Mouse (Mus musculus) neural tube, embryonic 13.5 days (tissue): Measurements from ENCODE around the gene Cpa3. TPM values are rescaled to one million over a fixed set of nuclear protein-coding genes. Genes with fewer than 3 reads are reported as not detected.

Source experiments
- ATAC-seq: fragments of 200-750 bp; cut with Nextera tagmentation; 2 replicates; pipeline ENCODE4 v1.8.0; 2017; ENCODE audit warnings: low read depth, mild to moderate bottlenecking, moderate TSS enrichment, moderate library complexity
- H3K27ac ChIP-seq: fragments of 300-500 bp; sonication (generic); replicated peaks from 2 replicates; pipeline ENCODE4 v1.5.1; 2015; ENCODE audit warnings: moderate library complexity, mild to moderate bottlenecking, inconsistent platforms
- H3K27me3 ChIP-seq: fragments of 300-500 bp; sonication (generic); 2 replicates; pipeline ENCODE4 v1.6.1; 2015; ENCODE audit warnings: mild to moderate bottlenecking, inconsistent platforms
- H3K36me3 ChIP-seq: fragments of 300-500 bp; sonication (generic); 2 replicates; pipeline ENCODE4 v1.6.1; 2015; ENCODE audit warnings: mild to moderate bottlenecking, inconsistent platforms
- H3K4me1 ChIP-seq: fragments of 300-500 bp; sonication (generic); replicated peaks from 2 replicates; pipeline ENCODE4 v1.6.1; 2015; ENCODE audit warnings: inconsistent platforms
- H3K4me2 ChIP-seq: fragments of 300-500 bp; sonication (generic); 2 replicates; pipeline ENCODE4 v1.6.1; 2015; ENCODE audit warnings: inconsistent platforms, mild to moderate bottlenecking, moderate library complexity
- H3K4me3 ChIP-seq: fragments of 300-500 bp; sonication (generic); 2 replicates; pipeline ENCODE4 v1.5.1; 2015; ENCODE audit warnings: mild to moderate bottlenecking, inconsistent platforms
- H3K9ac ChIP-seq: fragments of 300-500 bp; sonication (generic); 2 replicates; pipeline ENCODE4 v1.6.1; 2015; ENCODE audit warnings: moderate library complexity, mild to moderate bottlenecking, inconsistent platforms
- H3K9me3 ChIP-seq: fragments of 300-500 bp; sonication (generic); 2 replicates; pipeline ENCODE4 v1.6.1; 2016; ENCODE audit warnings: inconsistent platforms
- WGBS: fragments of 180-500 bp; shearing (Covaris S2); methylation state at CpG from one replicate; pipeline ENCODE4 v1.1.7; 2015; 5-methylcytosine and 5-hydroxymethylcytosine counted together
- microRNA-seq: library from miRNA; unstranded; fragments of <30 nt; microRNA quantifications from one replicate; pipeline ENCODE4, GENCODE M21; 2016
- polyA plus RNA-seq: library from polyadenylated mRNA; unstranded; fragments of >200 nt; fragmentation: Nextera tagmentation; extraction: Ambion mirVana; gene quantifications from 2 replicates; pipeline ENCODE4 v1.2.1, GENCODE M21; 2015

Cpa3 gene
- polyA plus RNA-seq, 1 experiment from 2014 or later, result 0.27 TPM

DNA sequence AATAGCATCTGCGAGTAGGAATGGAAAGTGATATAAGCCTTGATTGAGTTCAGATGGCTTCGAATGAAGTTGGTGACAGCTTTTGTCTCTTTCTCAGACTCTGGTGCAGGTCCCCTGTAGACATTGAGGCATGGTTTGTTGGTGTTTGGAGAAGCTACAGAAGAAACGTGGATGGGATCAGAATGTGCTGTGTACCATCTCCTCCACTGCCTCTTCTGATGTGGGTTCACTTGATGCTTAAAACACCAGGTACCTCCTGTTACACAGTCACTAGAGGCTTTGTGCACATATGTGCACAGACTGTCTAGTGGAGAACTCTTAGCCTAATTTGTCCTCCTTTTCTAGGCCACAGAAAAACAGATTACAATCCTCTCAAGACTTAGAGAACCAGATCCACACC, 19.8 kb downstream of the Cpa3 start:
- H3K4me2 ChIP-seq, result no peak overlapping the region
- H3K9ac ChIP-seq, result no peak overlapping the region
- H3K27me3 ChIP-seq, result no peaks in the 10 kb centered on the region
- no peak for ATAC-seq
- no peaks in the 10 kb centered on the region for H3K36me3 ChIP-seq
- no peak overlapping the region for H3K27ac ChIP-seq
- no peaks in the 10 kb centered on the region for H3K9me3 ChIP-seq
- 85% methylated on average over 3 of the region's 3 CpGs for WGBS
- no peaks in the 10 kb centered on the region for H3K4me1 ChIP-seq
- no peak overlapping the region for H3K4me3 ChIP-seq

DNA sequence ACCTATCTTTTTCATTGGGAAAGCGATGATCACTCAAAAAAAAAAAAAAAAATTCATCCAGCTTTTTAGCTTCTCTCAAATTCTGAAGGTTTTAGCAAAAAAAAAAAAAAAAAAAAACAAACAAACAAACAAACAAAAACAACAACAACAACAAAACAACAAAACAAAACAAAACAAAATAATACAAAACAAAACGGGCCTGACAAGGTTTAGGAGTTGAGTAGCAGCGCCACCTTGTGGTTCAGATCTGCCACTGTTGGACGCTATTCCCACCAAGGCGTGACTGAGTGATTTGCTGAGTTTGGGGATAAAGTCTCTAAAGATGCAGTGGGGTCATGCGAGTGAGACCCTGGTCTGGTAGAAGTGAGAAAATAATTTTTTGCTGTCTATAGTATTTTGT, 43.1 kb downstream of the Cpa3 start:
- ATAC-seq, result peak; percentile 50; the same call in 1 of the 2 replicates
- Histone ChIP-seq H3K9ac (no peak overlapping the region), H3K27me3 (no peaks in the 10 kb centered on the region), H3K27ac (no peak overlapping the region), H3K4me3 (no peak overlapping the region), H3K4me2 (no peak overlapping the region), H3K4me1 (no peaks in the 10 kb centered on the region), H3K9me3 (no peaks in the 10 kb centered on the region), H3K36me3 (no peaks in the 10 kb centered on the region)
- WGBS, result 27% methylated on average over 6 of the region's 6 CpGs

GRCm38 (mm10) chr3:20197878-20198277, 44.1 kb downstream of the Cpa3 start:
- Histone ChIP-seq H3K4me3 (no peak overlapping the region), H3K9ac (no peak overlapping the region), H3K4me1 (no peaks in the 10 kb centered on the region), H3K27me3 (no peaks in the 10 kb centered on the region), H3K9me3 (no peaks in the 10 kb centered on the region), H3K36me3 (no peaks in the 10 kb centered on the region), H3K4me2 (no peak overlapping the region), H3K27ac (no peak overlapping the region)
- ATAC-seq, result no peak
- 93% methylated on average over 10 of the region's 10 CpGs for WGBS

- H3K4me1 ChIP-seq, result no peaks in the 10 kb centered on the region
- H3K36me3 ChIP-seq, result no peaks in the 10 kb centered on the region
- H3K4me3 ChIP-seq, result no peak overlapping the region
- H3K4me2 ChIP-seq, result no peak overlapping the region
- H3K27ac ChIP-seq, result no peak overlapping the region
- H3K9me3 ChIP-seq, result no peaks in the 10 kb centered on the region
- H3K27me3 ChIP-seq, result no peaks in the 10 kb centered on the region
- 84% methylated on average over 5 of the region's 5 CpGs for WGBS
- no peak overlapping the region for H3K9ac ChIP-seq
- no peak for ATAC-seq
Observed at GRCm38 (mm10) chr3:20188976-20189675, 52.9 kb downstream of the Cpa3 start.

DNA sequence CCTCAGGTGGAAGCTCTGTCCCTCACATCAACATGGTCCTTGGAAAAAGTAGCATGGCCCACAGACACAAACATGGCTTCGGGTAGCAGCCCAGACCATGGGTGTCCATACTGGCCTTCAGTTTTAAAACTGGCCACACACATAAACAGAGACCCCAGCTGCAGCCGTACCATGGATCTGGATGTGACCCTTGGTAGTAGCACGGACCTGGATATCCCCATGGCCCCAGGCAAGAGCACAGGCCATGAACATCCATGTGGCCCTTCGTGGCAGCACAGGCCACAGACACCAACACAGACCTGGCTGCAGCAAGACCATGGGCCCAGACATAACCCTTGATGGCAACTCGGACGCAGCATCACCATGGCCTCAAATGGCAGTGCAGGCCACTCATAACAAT, 69.6 kb downstream of the Cpa3 start:
- H3K4me2 ChIP-seq, result no peak overlapping the region
- no peaks in the 10 kb centered on the region for H3K36me3 ChIP-seq
- no peak overlapping the region for H3K4me3 ChIP-seq
- no peak overlapping the region for H3K9ac ChIP-seq
- ATAC-seq, result no peak
- 89% methylated on average over 6 of the region's 6 CpGs for WGBS
- no peaks in the 10 kb centered on the region for H3K27me3 ChIP-seq
- H3K9me3 ChIP-seq, result no peaks in the 10 kb centered on the region
- H3K27ac ChIP-seq, result no peak overlapping the region
- no peaks in the 10 kb centered on the region for H3K4me1 ChIP-seq

GRCm38 (mm10) chr3:20167487-20167886, 74.5 kb downstream of the Cpa3 start:
- no peak overlapping the region for H3K4me2 ChIP-seq
- no peak overlapping the region for H3K27ac ChIP-seq
- H3K9me3 ChIP-seq, result no peaks in the 10 kb centered on the region
- no peaks in the 10 kb centered on the region for H3K27me3 ChIP-seq
- H3K9ac ChIP-seq, result no peak overlapping the region
- no peak overlapping the region for H3K4me3 ChIP-seq
- WGBS, result 85% methylated on average over 1 of the region's 1 CpGs
- no peaks in the 10 kb centered on the region for H3K36me3 ChIP-seq
- H3K4me1 ChIP-seq, result no peaks in the 10 kb centered on the region
- no peak for ATAC-seq

Small RNA genes lying within 50 kb of the gene (microRNA-seq; reads per million reads assigned to microRNA genes)
- not detected for gene Mir7007

Other genes starting within 250 kb of the Cpa3 start
- gene Hps3, start 206.9 kb downstream of the Cpa3 start, polyA plus RNA-seq, result 14.6 and 15.1 TPM in 2 replicates
- gene Hltf, start 184.4 kb downstream of the Cpa3 start, polyA plus RNA-seq, result 16.9 TPM in 2 replicates
- 39.8 and 42.3 TPM in 2 replicates for gene Gyg, start 86.9 kb downstream of the Cpa3 start, polyA plus RNA-seq
- gene Cpb1, start 33.6 kb upstream of the Cpa3 start, polyA plus RNA-seq, result 0.28 and 0.29 TPM in 2 replicates
- gene Agtr1b, start 125.0 kb upstream of the Cpa3 start, polyA plus RNA-seq, result 0.17 and 0.36 TPM in 2 replicates